Mouse (Mus musculus) midbrain, embryonic 12.5 days (tissue): ENCODE data around the gene Tmem63b. TPM values are rescaled to one million over a fixed set of nuclear protein-coding genes. Genes with fewer than 3 reads are reported as not detected.

ENCODE experiments used
- ATAC-seq: fragments of 200-750 bp; cut with Nextera tagmentation; 2 replicates; pipeline ENCODE4 v1.8.0; 2017; ENCODE audit warnings: low read depth, moderate TSS enrichment, moderate library complexity; ENCODE audit not compliant: low FRiP score
- H3K27ac ChIP-seq: fragments of 300-500 bp; sonication (generic); replicated peaks from 2 replicates; pipeline ENCODE4 v1.5.1; 2016; ENCODE audit warnings: mild to moderate bottlenecking
- H3K27me3 ChIP-seq: fragments of 300-500 bp; sonication (generic); 2 replicates; pipeline ENCODE4 v1.6.1; 2016; ENCODE audit warnings: mild to moderate bottlenecking
- H3K36me3 ChIP-seq: fragments of 300-500 bp; sonication (generic); 2 replicates; pipeline ENCODE4 v1.6.1; 2016
- H3K4me1 ChIP-seq: fragments of 300-500 bp; sonication (generic); 2 replicates; pipeline ENCODE4 v1.6.1; 2016
- H3K4me2 ChIP-seq: fragments of 300-500 bp; sonication (generic); replicated peaks from 2 replicates; pipeline ENCODE4 v1.6.1; 2016; ENCODE audit warnings: mild to moderate bottlenecking, moderate library complexity
- H3K4me3 ChIP-seq: fragments of 300-500 bp; sonication (generic); 2 replicates; pipeline ENCODE4 v1.5.1; 2016; ENCODE audit warnings: mild to moderate bottlenecking
- H3K9ac ChIP-seq: fragments of 300-500 bp; sonication (generic); replicated peaks from 2 replicates; pipeline ENCODE4 v1.6.1; 2016; ENCODE audit warnings: mild to moderate bottlenecking, moderate library complexity
- H3K9me3 ChIP-seq: fragments of 300-500 bp; sonication (generic); 2 replicates; pipeline ENCODE4 v1.6.1; 2016; ENCODE audit warnings: mild to moderate bottlenecking
- WGBS: fragments of 180-500 bp; shearing (Covaris S2); methylation state at CpG from one replicate; pipeline ENCODE4 v1.1.7; 2016; 5-methylcytosine and 5-hydroxymethylcytosine counted together
- polyA plus RNA-seq: library from polyadenylated mRNA; unstranded; fragments of >200 nt; fragmentation: Nextera tagmentation; extraction: Ambion mirVana; gene quantifications from 2 replicates; pipeline ENCODE4 v1.2.1, GENCODE M21; 2016

Tmem63b gene
- polyA plus RNA-seq, 1 experiment from 2014 or later, result 97.9 TPM

- Histone ChIP-seq H3K27ac (no peak overlapping the region), H3K4me1 (peaks cover 9% of the 10 kb centered on the region), H3K27me3 (peaks cover 18% of the 10 kb centered on the region; the same call in 1 of the 2 replicates), H3K36me3 (no peaks in the 10 kb centered on the region), H3K4me2 (no peak overlapping the region), H3K4me3 (no peak overlapping the region), H3K9ac (no peak overlapping the region), H3K9me3 (no peaks in the 10 kb centered on the region)
- 74% methylated on average over 7 of the region's 7 CpGs for WGBS
- ATAC-seq, result no peak
These were observed 39.5 kb upstream of the Tmem63b start for GRCm38 (mm10) chr17:45726249-45726648.

- Histone ChIP-seq H3K4me3 (0 out of 2 replicates have a peak overlapping the region, but pooled peaks have one; percentile 52), H3K27me3 (peaks cover 9% of the 10 kb centered on the region; the same call in 1 of the 2 replicates), H3K9me3 (no peaks in the 10 kb centered on the region), H3K4me2 (no peak overlapping the region), H3K4me1 (peaks cover 9% of the 10 kb centered on the region), H3K9ac (peak overlapping the region; percentile 75; the same call in 1 of the 2 replicates), H3K27ac (0 out of 2 replicates have a peak overlapping the region, but pooled peaks have one; percentile 81), H3K36me3 (no peaks in the 10 kb centered on the region)
- WGBS, result 85% methylated on average over 10 of the region's 10 CpGs
- ATAC-seq, result no peak; the same call in none of the 2 replicates
These were observed 37.8 kb upstream of the Tmem63b start for GRCm38 (mm10) chr17:45724574-45724921.

- H3K4me3 ChIP-seq, result peak overlapping the region; percentile 52
- ATAC-seq, result peak; percentile 65
- 0 out of 2 replicates have a peak, but pooled peaks cover 4% of the 10 kb centered on the region for H3K27me3 ChIP-seq
- peak overlapping the region; percentile 81 for H3K27ac ChIP-seq
- H3K36me3 ChIP-seq, result no peaks in the 10 kb centered on the region
- WGBS, result 4% methylated on average over 25 of the region's 25 CpGs
- H3K4me2 ChIP-seq, result peak overlapping the region; percentile 56
- peaks cover 9% of the 10 kb centered on the region for H3K4me1 ChIP-seq
- H3K9me3 ChIP-seq, result no peaks in the 10 kb centered on the region
- H3K9ac ChIP-seq, result peak overlapping the region; percentile 75
These were observed 37.2 kb upstream of the Tmem63b start for GRCm38 (mm10) chr17:45723732-45724573.

GRCm38 (mm10) chr17:45718323-45718722, 31.6 kb upstream of the Tmem63b start:
- H3K4me2 ChIP-seq, result no peak overlapping the region
- H3K27ac ChIP-seq, result no peak overlapping the region
- H3K36me3 ChIP-seq, result no peaks in the 10 kb centered on the region
- no peaks in the 10 kb centered on the region for H3K27me3 ChIP-seq
- H3K4me1 ChIP-seq, result peaks cover 4% of the 10 kb centered on the region
- H3K4me3 ChIP-seq, result no peak overlapping the region
- no peaks in the 10 kb centered on the region for H3K9me3 ChIP-seq
- 0 out of 2 replicates have a peak, but pooled peaks have one; percentile 9 for ATAC-seq
- no peak overlapping the region for H3K9ac ChIP-seq
- WGBS, result 11% methylated on average over 10 of the region's 10 CpGs

- Histone ChIP-seq H3K27ac (no peak overlapping the region), H3K4me2 (no peak overlapping the region), H3K4me1 (no peaks in the 10 kb centered on the region), H3K36me3 (no peaks in the 10 kb centered on the region), H3K9me3 (no peaks in the 10 kb centered on the region), H3K9ac (no peak overlapping the region), H3K27me3 (no peaks in the 10 kb centered on the region), H3K4me3 (no peak overlapping the region)
- no peak for ATAC-seq
- 76% methylated on average over 3 of the region's 3 CpGs for WGBS
These were observed 24.8 kb upstream of the Tmem63b start for GRCm38 (mm10) chr17:45711525-45711924.

GRCm38 (mm10) chr17:45710407-45710806, 23.7 kb upstream of the Tmem63b start:
- H3K9ac ChIP-seq, result no peak overlapping the region
- no peak for ATAC-seq
- no peak overlapping the region for H3K4me3 ChIP-seq
- H3K9me3 ChIP-seq, result no peaks in the 10 kb centered on the region
- no peaks in the 10 kb centered on the region for H3K4me1 ChIP-seq
- no peaks in the 10 kb centered on the region for H3K27me3 ChIP-seq
- no peaks in the 10 kb centered on the region for H3K36me3 ChIP-seq
- no peak overlapping the region for H3K27ac ChIP-seq
- 81% methylated on average over 8 of the region's 8 CpGs for WGBS
- H3K4me2 ChIP-seq, result no peak overlapping the region

- no peak overlapping the region for H3K9ac ChIP-seq
- no peak overlapping the region for H3K4me2 ChIP-seq
- no peak for ATAC-seq
- 52% methylated on average over 3 of the region's 3 CpGs for WGBS
- H3K27ac ChIP-seq, result no peak overlapping the region
- no peaks in the 10 kb centered on the region for H3K4me1 ChIP-seq
- H3K27me3 ChIP-seq, result no peaks in the 10 kb centered on the region
- no peak overlapping the region for H3K4me3 ChIP-seq
- H3K36me3 ChIP-seq, result no peaks in the 10 kb centered on the region
- no peaks in the 10 kb centered on the region for H3K9me3 ChIP-seq
These were observed 23.1 kb upstream of the Tmem63b start for GRCm38 (mm10) chr17:45709829-45710228.

GRCm38 (mm10) chr17:45708179-45708578, 21.5 kb upstream of the Tmem63b start:
- WGBS, result 86% methylated on average over 8 of the region's 8 CpGs
- no peaks in the 10 kb centered on the region for H3K9me3 ChIP-seq
- no peak overlapping the region for H3K4me3 ChIP-seq
- ATAC-seq, result no peak
- H3K36me3 ChIP-seq, result no peaks in the 10 kb centered on the region
- no peak overlapping the region for H3K27ac ChIP-seq
- no peaks in the 10 kb centered on the region for H3K27me3 ChIP-seq
- no peak overlapping the region for H3K9ac ChIP-seq
- no peak overlapping the region for H3K4me2 ChIP-seq
- H3K4me1 ChIP-seq, result no peaks in the 10 kb centered on the region

GRCm38 (mm10) chr17:45707376-45707775, 20.7 kb upstream of the Tmem63b start:
- Histone ChIP-seq H3K27me3 (no peaks in the 10 kb centered on the region), H3K9ac (no peak overlapping the region), H3K9me3 (no peaks in the 10 kb centered on the region), H3K4me3 (no peak overlapping the region), H3K4me2 (no peak overlapping the region), H3K27ac (no peak overlapping the region), H3K4me1 (no peaks in the 10 kb centered on the region), H3K36me3 (no peaks in the 10 kb centered on the region)
- ATAC-seq, result no peak
- WGBS, result 46% methylated on average over 3 of the region's 3 CpGs

GRCm38 (mm10) chr17:45706796-45707195, 20.1 kb upstream of the Tmem63b start:
- H3K27ac ChIP-seq, result no peak overlapping the region
- no peak for ATAC-seq
- H3K9ac ChIP-seq, result no peak overlapping the region
- no peaks in the 10 kb centered on the region for H3K4me1 ChIP-seq
- no peaks in the 10 kb centered on the region for H3K27me3 ChIP-seq
- no peaks in the 10 kb centered on the region for H3K36me3 ChIP-seq
- WGBS, result 88% methylated on average over 5 of the region's 5 CpGs
- no peaks in the 10 kb centered on the region for H3K9me3 ChIP-seq
- H3K4me3 ChIP-seq, result no peak overlapping the region
- no peak overlapping the region for H3K4me2 ChIP-seq

- no peaks in the 10 kb centered on the region for H3K27me3 ChIP-seq
- H3K9me3 ChIP-seq, result no peaks in the 10 kb centered on the region
- H3K27ac ChIP-seq, result no peak overlapping the region
- H3K4me3 ChIP-seq, result no peak overlapping the region
- 68% methylated on average over 7 of the region's 7 CpGs for whole genome bisulfite sequencing
- peaks cover 7% of the 10 kb centered on the region for H3K36me3 ChIP-seq
- no peak overlapping the region for H3K4me2 ChIP-seq
- peaks cover 19% of the 10 kb centered on the region for H3K4me1 ChIP-seq
- ATAC-seq, result no peak
- H3K9ac ChIP-seq, result no peak overlapping the region
These were observed 16.5 kb upstream of the Tmem63b start for GRCm38 (mm10) chr17:45703187-45703586.

- Histone ChIP-seq H3K27me3 (no peaks in the 10 kb centered on the region), H3K4me3 (no peak overlapping the region), H3K9me3 (no peaks in the 10 kb centered on the region), H3K27ac (no peak overlapping the region), H3K4me2 (no peak overlapping the region), H3K9ac (no peak overlapping the region), H3K36me3 (peaks cover 11% of the 10 kb centered on the region), H3K4me1 (peaks cover 19% of the 10 kb centered on the region)
- 57% methylated on average over 4 of the region's 4 CpGs for WGBS
- no peak for ATAC-seq
These were observed 15.5 kb upstream of the Tmem63b start for GRCm38 (mm10) chr17:45702254-45702653.
